Mouse (Mus musculus): ENCODE data around the gene Hras.

Gene Hras

GRCm38 (mm10) chr7:141175068-141175467 lies 18.7 kb downstream of the Hras start:
- no peak for DNase-seq (ENCODE audit: low read depth, low spot score)

GRCm38 (mm10) chr7:141173323-141173850 lies 20.4 kb downstream of the Hras start:
- no peak for DNase-seq (ENCODE audit: low read depth, low spot score)

- peak; percentile 96 for DNase-seq (ENCODE audit: low read depth, low spot score)
Measured at GRCm38 (mm10) chr7:141172116-141173006, 21.4 kb downstream of the Hras start, which contains the start of gene Rnh1. TSS of gene Rnh1 (minus strand) at chr7:141172857.

DNA sequence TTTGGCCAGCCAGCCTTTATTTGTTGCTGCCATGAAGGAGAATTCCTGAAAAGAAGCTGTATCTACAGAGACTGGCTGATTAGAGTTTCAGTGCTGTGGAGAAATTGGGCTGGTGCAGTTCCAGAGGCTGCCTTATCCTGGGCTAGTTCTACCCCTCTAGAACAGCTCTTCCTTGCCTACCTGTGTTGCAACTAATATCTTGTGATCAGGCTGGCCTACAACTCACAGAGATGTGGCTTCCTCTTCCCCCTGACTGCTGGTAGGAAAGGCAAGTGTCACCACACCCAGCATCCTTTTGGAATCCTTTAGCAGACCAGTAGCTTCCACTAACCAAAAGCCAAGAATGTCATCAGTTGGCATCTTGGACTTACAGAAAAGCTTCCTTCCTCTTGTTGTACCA lies 23.9 kb downstream of the Hras start:
- DNase-seq (ENCODE audit: low read depth, low spot score): no peak

DNA sequence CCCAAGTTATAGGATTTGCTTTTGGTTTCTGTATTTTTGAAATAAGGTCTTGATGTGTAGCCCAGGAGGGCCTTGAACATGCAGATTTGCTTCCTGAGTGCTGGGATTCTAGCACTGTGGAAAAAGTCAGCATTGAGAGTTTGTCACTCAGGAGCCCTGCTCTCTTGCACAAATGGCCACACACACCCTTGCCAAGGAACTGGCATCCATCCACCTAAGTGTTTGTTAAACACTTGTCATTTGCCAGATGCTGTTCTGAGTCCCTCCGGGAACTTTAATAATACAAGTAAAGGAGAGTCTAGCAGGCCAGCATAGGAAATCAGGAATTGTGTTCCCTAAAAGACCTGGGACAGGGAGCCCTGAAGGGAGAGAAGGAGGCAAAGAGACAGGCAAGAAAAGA lies 24.5 kb downstream of the Hras start:
- DNase-seq (ENCODE audit: low read depth, low spot score): no peak

DNA sequence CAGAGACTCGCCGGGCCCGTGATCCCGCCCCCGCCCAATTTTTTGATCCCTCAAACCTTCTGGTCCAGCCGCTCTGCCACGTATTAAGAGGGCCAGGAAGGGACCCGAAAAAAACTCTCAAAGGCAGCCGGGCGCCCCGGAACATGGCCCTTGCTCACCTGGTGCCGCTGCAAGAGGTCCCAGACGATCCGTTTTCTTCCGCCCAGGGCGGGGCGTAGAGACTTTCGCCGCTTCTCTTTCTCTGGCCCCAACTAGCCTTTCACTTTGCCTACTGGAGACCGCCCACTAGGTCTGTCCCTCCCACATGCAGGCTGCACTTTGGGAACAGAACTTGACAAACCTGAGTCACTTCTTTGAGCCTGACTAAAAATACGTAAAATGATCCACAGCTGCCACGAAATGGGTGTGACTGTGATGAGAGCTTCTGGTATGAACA lies 25.3 kb downstream of the Hras start:
- DNase-seq (ENCODE audit: low read depth, low spot score): peak; percentile 88

- peak; percentile 71 for DNase-seq (ENCODE audit: low read depth, low spot score)
Measured at GRCm38 (mm10) chr7:141167901-141168517, 25.8 kb downstream of the Hras start.

- peak; percentile 20 for DNase-seq (ENCODE audit: low read depth, low spot score)
Measured at GRCm38 (mm10) chr7:141164850-141165249, 29.0 kb downstream of the Hras start.

DNA sequence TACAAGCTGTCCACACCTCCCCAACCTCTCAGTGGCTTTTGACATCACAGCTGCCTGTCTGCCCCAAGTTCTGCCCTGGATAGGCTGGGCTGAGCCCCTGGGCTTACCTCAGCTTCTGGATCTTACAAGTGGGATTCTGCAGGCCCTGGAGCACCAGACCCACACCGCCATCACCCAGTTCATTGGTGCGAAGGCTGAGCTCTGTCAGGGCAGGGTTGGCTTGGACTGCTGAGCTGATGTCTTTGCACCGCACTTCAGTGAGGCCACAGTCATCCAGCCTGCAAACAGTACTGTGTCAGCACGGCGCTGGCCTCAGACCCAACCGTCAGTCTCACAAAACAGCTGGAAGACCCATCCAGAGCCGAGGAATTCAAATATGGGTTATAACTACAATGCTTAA lies 29.4 kb downstream of the Hras start:
- DNase-seq (ENCODE audit: low read depth, low spot score): no peak

- DNase-seq (ENCODE audit: low read depth, low spot score): no peak
Measured at GRCm38 (mm10) chr7:141155362-141155761, 38.4 kb downstream of the Hras start.

GRCm38 (mm10) chr7:141148639-141149038 lies 45.2 kb downstream of the Hras start:
- DNase-seq (ENCODE audit: low read depth, low spot score): peak; percentile 98

DNA sequence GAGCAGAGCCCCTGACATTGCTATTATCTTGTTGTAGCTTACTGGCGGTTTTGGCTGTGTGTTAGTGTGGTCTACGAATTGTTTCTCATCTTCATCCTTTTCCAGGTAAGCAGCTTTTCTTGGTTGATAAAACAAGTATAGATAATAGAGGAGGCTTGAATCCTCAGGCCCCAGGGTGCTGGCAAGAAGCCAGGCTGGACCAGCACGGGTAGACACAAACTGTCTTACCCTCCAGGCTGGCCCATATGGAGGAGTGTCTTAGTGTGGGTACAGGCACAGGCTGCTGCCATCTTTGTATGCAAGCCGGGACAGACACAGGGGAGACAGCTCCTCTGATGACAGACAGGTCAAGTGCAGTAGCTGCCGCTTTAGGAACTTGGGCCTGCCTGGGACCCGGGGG lies 46.8 kb downstream of the Hras start:
- peak; percentile 25 for DNase-seq (ENCODE audit: low read depth, low spot score)

DNA sequence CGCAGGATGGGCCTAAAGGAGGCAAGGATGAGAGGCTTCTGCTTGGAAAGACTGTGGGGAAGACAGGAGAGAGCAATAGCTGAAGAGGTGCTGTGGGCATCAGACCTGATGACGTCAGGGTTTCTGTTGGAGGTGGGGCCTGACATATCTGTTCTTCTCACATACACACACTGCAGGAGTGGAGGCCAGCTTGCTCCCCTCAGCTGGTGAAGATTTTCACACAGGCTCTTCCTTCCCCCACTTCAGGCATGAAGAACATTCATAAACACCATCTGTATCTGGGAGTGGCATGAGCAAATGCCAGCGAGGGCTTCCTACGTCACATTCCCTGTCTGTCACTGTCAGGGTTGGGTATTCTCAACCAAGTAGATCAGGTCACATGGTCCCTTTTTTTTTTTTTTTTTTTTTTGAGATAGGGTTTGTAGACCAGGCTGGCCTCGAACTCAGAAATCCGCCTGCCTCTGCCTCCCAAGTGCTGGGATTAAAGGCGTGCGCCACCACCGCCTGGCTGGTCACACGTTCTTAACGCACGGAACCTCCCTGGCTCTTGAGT lies 47.7 kb downstream of the Hras start:
- no peak for DNase-seq (ENCODE audit: low read depth, low spot score)

GRCm38 (mm10) chr7:141145403-141145802 lies 48.4 kb downstream of the Hras start:
- no peak for DNase-seq (ENCODE audit: low read depth, low spot score)

- DNase-seq (ENCODE audit: low read depth, low spot score): no peak
Measured at GRCm38 (mm10) chr7:141144650-141145049, 49.2 kb downstream of the Hras start.

- DNase-seq (ENCODE audit: low read depth, low spot score): no peak
Measured at GRCm38 (mm10) chr7:141143861-141144260, 49.9 kb downstream of the Hras start.

- peak; percentile 80 for DNase-seq (ENCODE audit: low read depth, low spot score)
Measured at GRCm38 (mm10) chr7:141143112-141143511, 50.7 kb downstream of the Hras start.

- DNase-seq (ENCODE audit: low read depth, low spot score): no peak
Measured at GRCm38 (mm10) chr7:141141326-141141725, 52.5 kb downstream of the Hras start.
